Mouse (Mus musculus) forebrain, embryonic 13.5 days (tissue): ENCODE results near the gene Mmp11. TPM values are rescaled to one million over a fixed set of nuclear protein-coding genes. Genes with fewer than 3 reads are reported as not detected.

Source experiments
- polyA plus RNA-seq: library from polyadenylated mRNA; unstranded; fragments of >200 nt; fragmentation: Nextera tagmentation; extraction: Ambion mirVana; gene quantifications from 2 replicates; pipeline ENCODE4 v1.2.1, GENCODE M21; 2015

Gene Mmp11
- polyA plus RNA-seq, 1 experiment from 2014 or later, result 20.8 TPM

Other genes starting within 250 kb of the Mmp11 start
- gene Cabin1, start 172.2 kb downstream of the Mmp11 start, polyA plus RNA-seq, result 36.9 and 46.1 TPM in 2 replicates
- gene Ddt, start 163.1 kb downstream of the Mmp11 start, polyA plus RNA-seq, result 72.2 and 87.4 TPM in 2 replicates
- gene Gm20441, start 155.5 kb downstream of the Mmp11 start, polyA plus RNA-seq, result not detected in 2 replicates
- 0.45 and 0.52 TPM in 2 replicates for gene Gstt3, start 155.1 kb downstream of the Mmp11 start, polyA plus RNA-seq
- gene Gstt1, start 137.9 kb downstream of the Mmp11 start, polyA plus RNA-seq, result 6.4 and 6.5 TPM in 2 replicates
- not detected in 2 replicates for gene Gstt4, start 114.0 kb downstream of the Mmp11 start, polyA plus RNA-seq
- 4.0 and 4.4 TPM in 2 replicates for gene Gstt2, start 99.1 kb downstream of the Mmp11 start, polyA plus RNA-seq
- 1,962 and 1,979 TPM in 2 replicates for gene Mif, start 76.3 kb downstream of the Mmp11 start, polyA plus RNA-seq
- 1.8 and 3.1 TPM in 2 replicates for gene Derl3, start 43.1 kb downstream of the Mmp11 start, polyA plus RNA-seq
- gene Smarcb1, start 14.9 kb downstream of the Mmp11 start, polyA plus RNA-seq, result 336 and 349 TPM in 2 replicates
- gene Chchd10, start 3.4 kb downstream of the Mmp11 start, polyA plus RNA-seq, result 10.3 and 13.3 TPM in 2 replicates
- 0.26 TPM in 1 of 2 replicates, not detected in the other for gene Gm867, start 4.2 kb upstream of the Mmp11 start, polyA plus RNA-seq
- gene Vpreb3, start 6.6 kb upstream of the Mmp11 start, polyA plus RNA-seq, result not detected in 2 replicates
- 0.09 TPM in 1 of 2 replicates, not detected in the other for gene Gm5134, start 18.0 kb upstream of the Mmp11 start, polyA plus RNA-seq
- 15.7 and 16.1 TPM in 2 replicates for gene Zfp280b, start 96.2 kb upstream of the Mmp11 start, polyA plus RNA-seq
- not detected in 2 replicates for gene Slc5a4b, start 174.5 kb upstream of the Mmp11 start, polyA plus RNA-seq
- 0.08 TPM in 1 of 2 replicates, not detected in the other for gene Slc5a4a, start 211.0 kb upstream of the Mmp11 start, polyA plus RNA-seq